Mouse (Mus musculus) hindbrain, embryonic 16.5 days (tissue): Measurements from ENCODE around the gene Dupd1. TPM values are rescaled to one million over a fixed set of nuclear protein-coding genes. Genes with fewer than 3 reads are reported as not detected.

ENCODE experiments used
- ATAC-seq: fragments of 200-750 bp; cut with Nextera tagmentation; 2 replicates; pipeline ENCODE4 v1.8.0; 2017; ENCODE audit warnings: moderate TSS enrichment, moderate library complexity
- H3K27ac ChIP-seq: fragments of 300-500 bp; sonication (generic); 2 replicates; pipeline ENCODE4 v1.5.1; 2014; ENCODE audit warnings: low read depth, mild to moderate bottlenecking, control low read depth, low read length, moderate library complexity
- H3K27me3 ChIP-seq: fragments of 300-500 bp; sonication (generic); replicated peaks from 2 replicates; pipeline ENCODE4 v1.6.1; 2014; ENCODE audit warnings: low read length; ENCODE audit not compliant: control insufficient read depth, insufficient read depth
- H3K36me3 ChIP-seq: fragments of 300-500 bp; sonication (generic); 2 replicates; pipeline ENCODE4 v1.6.1; 2014; ENCODE audit warnings: mild to moderate bottlenecking, low read length, moderate library complexity, mixed read lengths; ENCODE audit not compliant: control insufficient read depth, insufficient read depth
- H3K4me1 ChIP-seq: fragments of 300-500 bp; sonication (generic); 2 replicates; pipeline ENCODE4 v1.6.1; 2014; ENCODE audit warnings: low read depth, low read length; ENCODE audit not compliant: control insufficient read depth, insufficient read depth
- H3K4me2 ChIP-seq: fragments of 300-500 bp; sonication (generic); 2 replicates; pipeline ENCODE4 v1.6.1; 2014; ENCODE audit warnings: mild to moderate bottlenecking, low read length, control low read depth, moderate library complexity
- H3K4me3 ChIP-seq: fragments of 300-500 bp; sonication (generic); 2 replicates; pipeline ENCODE4 v1.5.1; 2014; ENCODE audit warnings: mild to moderate bottlenecking, low read length, control low read depth, moderate library complexity
- H3K9ac ChIP-seq: fragments of 300-500 bp; sonication (generic); 2 replicates; pipeline ENCODE4 v1.6.1; 2014; ENCODE audit warnings: low read depth, mild to moderate bottlenecking, control low read depth, low read length, moderate library complexity
- H3K9me3 ChIP-seq: fragments of 300-500 bp; sonication (generic); 2 replicates; pipeline ENCODE4 v1.6.1; 2014; ENCODE audit warnings: mild to moderate bottlenecking, low read length, moderate library complexity; ENCODE audit not compliant: control insufficient read depth
- WGBS: fragments of 180-500 bp; shearing (Covaris S2); extraction: QIAGEN DNeasy Blood & Tissue Kit; methylation state at CpG from one replicate; pipeline ENCODE4 v1.1.7; 2014; 5-methylcytosine and 5-hydroxymethylcytosine counted together
- polyA plus RNA-seq: library from polyadenylated mRNA; unstranded; fragments of >200 nt; fragmentation: Nextera tagmentation; extraction: Ambion mirVana; gene quantifications from 2 replicates; pipeline ENCODE4 v1.2.1, GENCODE M21; 2015

Dupd1 gene
- polyA plus RNA-seq, 1 experiment from 2014 or later = not detected

- no peak for ATAC-seq
- Histone ChIP-seq H3K9ac (no peak overlapping the region), H3K4me3 (no peak overlapping the region), H3K27me3 (peaks cover 4% of the 10 kb centered on the region; the same call in 1 of the 2 replicates), H3K27ac (no peak overlapping the region), H3K9me3 (no peaks in the 10 kb centered on the region), H3K4me2 (no peak overlapping the region), H3K4me1 (peaks cover 10% of the 10 kb centered on the region), H3K36me3 (no peaks in the 10 kb centered on the region)
- 87% methylated on average over 10 of the region's 10 CpGs for WGBS
These were observed 28.8 kb downstream of the Dupd1 start for GRCm38 (mm10) chr14:21685411-21686146.

DNA sequence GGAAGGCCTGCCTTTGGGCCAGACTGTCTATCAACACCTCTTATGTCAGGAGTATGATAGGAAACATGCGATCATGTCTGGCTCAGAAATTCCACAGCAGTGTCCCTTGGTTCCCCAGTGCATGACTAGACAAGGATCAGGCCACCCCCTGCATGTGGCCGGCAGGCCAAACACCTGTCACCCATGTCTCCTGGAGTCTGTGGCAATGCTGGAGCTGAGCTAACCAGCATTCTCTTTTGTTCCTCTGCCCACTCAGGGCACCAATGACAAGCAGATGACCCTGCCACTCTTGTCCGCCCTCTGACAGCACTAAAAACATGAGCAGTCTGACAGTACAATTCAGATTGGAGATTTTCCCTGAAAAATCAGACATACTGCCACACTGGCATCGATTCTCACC, 30.5 kb downstream of the Dupd1 start:
- Histone ChIP-seq H3K4me1 (peaks cover 16% of the 10 kb centered on the region), H3K4me2 (no peak overlapping the region), H3K9ac (no peak overlapping the region), H3K4me3 (no peak overlapping the region), H3K27ac (no peak overlapping the region), H3K27me3 (peaks cover 4% of the 10 kb centered on the region; the same call in 1 of the 2 replicates), H3K9me3 (no peaks in the 10 kb centered on the region), H3K36me3 (no peaks in the 10 kb centered on the region)
- no peak for ATAC-seq
- 79% methylated on average over 4 of the region's 4 CpGs for WGBS

DNA sequence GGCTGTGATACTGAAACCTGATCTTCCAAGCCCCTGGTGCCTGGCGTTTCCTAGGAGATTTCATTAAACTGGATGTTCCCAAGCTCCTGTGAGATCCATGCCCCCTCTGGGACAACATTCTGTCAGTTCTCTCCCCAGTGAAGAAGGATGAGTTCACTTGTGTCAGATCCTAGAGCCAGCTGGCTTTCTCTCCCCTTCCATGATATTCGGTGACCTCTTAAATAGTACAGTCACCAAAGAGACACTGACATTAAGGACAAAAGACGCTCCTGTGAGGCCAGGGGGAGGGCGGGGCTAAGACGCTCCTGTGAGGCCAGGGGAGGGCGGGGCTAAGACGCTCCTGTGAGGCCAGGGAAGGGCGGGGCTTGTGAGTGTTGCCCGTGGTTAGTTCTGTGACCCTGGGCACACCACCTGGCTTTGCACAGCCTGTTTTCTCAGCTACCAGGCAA, 31.7 kb downstream of the Dupd1 start:
- H3K27ac ChIP-seq = no peak overlapping the region
- peaks cover 4% of the 10 kb centered on the region; the same call in 1 of the 2 replicates for H3K27me3 ChIP-seq
- peak overlapping the region; percentile 44 for H3K4me2 ChIP-seq
- no peaks in the 10 kb centered on the region for H3K9me3 ChIP-seq
- H3K4me1 ChIP-seq = peaks cover 16% of the 10 kb centered on the region
- peak; percentile 53 for ATAC-seq
- H3K36me3 ChIP-seq = no peaks in the 10 kb centered on the region
- 0% methylated on average over 9 of the region's 9 CpGs for WGBS
- H3K9ac ChIP-seq = no peak overlapping the region
- no peak overlapping the region; the same call in 1 of the 2 replicates for H3K4me3 ChIP-seq

- Histone ChIP-seq H3K4me2 (no peak overlapping the region), H3K4me1 (peaks cover 12% of the 10 kb centered on the region), H3K27ac (no peak overlapping the region), H3K9ac (peak overlapping the region; percentile 9; the same call in 1 of the 2 replicates), H3K36me3 (no peaks in the 10 kb centered on the region), H3K9me3 (no peaks in the 10 kb centered on the region), H3K27me3 (no peaks in the 10 kb centered on the region), H3K4me3 (no peak overlapping the region)
- 22% methylated on average over 8 of the region's 8 CpGs for WGBS
- ATAC-seq = no peak
These were observed 34.7 kb downstream of the Dupd1 start for GRCm38 (mm10) chr14:21679631-21680201.

GRCm38 (mm10) chr14:21678509-21679285, 35.7 kb downstream of the Dupd1 start:
- no peaks in the 10 kb centered on the region for H3K9me3 ChIP-seq
- peaks cover 12% of the 10 kb centered on the region for H3K4me1 ChIP-seq
- no peak overlapping the region for H3K27ac ChIP-seq
- WGBS = 38% methylated on average over 7 of the region's 7 CpGs
- no peak overlapping the region for H3K9ac ChIP-seq
- no peak for ATAC-seq
- H3K4me3 ChIP-seq = no peak overlapping the region
- H3K36me3 ChIP-seq = no peaks in the 10 kb centered on the region
- no peaks in the 10 kb centered on the region for H3K27me3 ChIP-seq
- no peak overlapping the region for H3K4me2 ChIP-seq

GRCm38 (mm10) chr14:21676223-21676622, 38.2 kb downstream of the Dupd1 start:
- Histone ChIP-seq H3K27ac (no peak overlapping the region), H3K36me3 (no peaks in the 10 kb centered on the region)

GRCm38 (mm10) chr14:21674471-21674870, 39.9 kb downstream of the Dupd1 start:
- no peaks in the 10 kb centered on the region for H3K9me3 ChIP-seq
- no peak overlapping the region for H3K4me3 ChIP-seq
- no peak for ATAC-seq
- no peaks in the 10 kb centered on the region for H3K27me3 ChIP-seq
- WGBS = 59% methylated on average over 5 of the region's 5 CpGs
- peaks cover 9% of the 10 kb centered on the region for H3K36me3 ChIP-seq
- no peaks in the 10 kb centered on the region for H3K4me1 ChIP-seq
- no peak overlapping the region for H3K27ac ChIP-seq
- H3K4me2 ChIP-seq = no peak overlapping the region
- H3K9ac ChIP-seq = no peak overlapping the region

More at GRCm38 (mm10) chr14:21676223-21676622, 38.2 kb downstream of the Dupd1 start:
- Histone ChIP-seq H3K4me3 (no peak overlapping the region), H3K9me3 (no peaks in the 10 kb centered on the region), H3K27me3 (no peaks in the 10 kb centered on the region), H3K4me2 (no peak overlapping the region), H3K4me1 (peaks cover 6% of the 10 kb centered on the region; the same call in 1 of the 2 replicates), H3K9ac (no peak overlapping the region)
- no peak for ATAC-seq
- 81% methylated on average over 2 of the region's 2 CpGs for WGBS

GRCm38 (mm10) chr14:21673100-21673499, 41.3 kb downstream of the Dupd1 start:
- no peak overlapping the region for H3K27ac ChIP-seq

More at GRCm38 (mm10) chr14:21673100-21673499, 41.3 kb downstream of the Dupd1 start:
- H3K9me3 ChIP-seq = no peaks in the 10 kb centered on the region
- no peak overlapping the region for H3K4me3 ChIP-seq
- ATAC-seq = no peak
- H3K36me3 ChIP-seq = peaks cover 20% of the 10 kb centered on the region
- no peaks in the 10 kb centered on the region for H3K4me1 ChIP-seq
- H3K4me2 ChIP-seq = no peak overlapping the region
- H3K27me3 ChIP-seq = no peaks in the 10 kb centered on the region
- no peak overlapping the region for H3K9ac ChIP-seq
- WGBS = 55% methylated on average over 4 of the region's 4 CpGs
